Mouse (Mus musculus) lung, postnatal 0 days (tissue): ENCODE results near the gene Rars.
"Not testable (repeated sequence)": the region's sequence is repeated elsewhere in the genome, so short reads cannot be mapped to it uniquely, and the experiment has no call there.

Experiments used
- CTCF ChIP-seq: IDR thresholded peaks from 2 replicates; pipeline ENCODE4 v1.5.1; 2016; ENCODE audit warnings: antibody characterized with exemption, mild to moderate bottlenecking
- EP300 ChIP-seq: IDR thresholded peaks from 2 replicates; pipeline ENCODE4 v1.6.1; 2016; ENCODE audit warnings: antibody characterized with exemption, mild to moderate bottlenecking, control low read depth

DNA sequence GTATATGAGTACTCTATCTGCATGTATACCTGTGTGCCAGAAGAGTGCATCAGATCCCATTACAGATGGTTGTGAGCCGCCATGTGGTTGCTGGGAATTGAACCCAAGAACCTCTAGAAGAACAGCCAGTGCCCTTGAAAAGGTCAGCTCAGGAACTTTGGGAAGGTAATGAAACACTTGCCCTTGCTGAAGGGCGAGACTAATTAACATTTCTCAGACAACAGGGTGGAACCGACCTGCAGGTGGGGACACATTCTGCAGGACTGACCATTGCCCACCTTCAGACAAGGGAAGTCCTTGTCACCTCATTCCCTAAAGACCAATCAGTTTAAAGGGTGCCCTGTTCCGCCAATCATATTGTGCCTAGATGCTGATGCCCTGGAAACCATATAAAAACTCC lies 6.5 kb upstream of the Rars start:
- not testable (repeated sequence) for TF ChIP-seq CTCF, EP300
